ENCODE assay signal across 24 mouse cellular contexts in the genomic region with DNA sequence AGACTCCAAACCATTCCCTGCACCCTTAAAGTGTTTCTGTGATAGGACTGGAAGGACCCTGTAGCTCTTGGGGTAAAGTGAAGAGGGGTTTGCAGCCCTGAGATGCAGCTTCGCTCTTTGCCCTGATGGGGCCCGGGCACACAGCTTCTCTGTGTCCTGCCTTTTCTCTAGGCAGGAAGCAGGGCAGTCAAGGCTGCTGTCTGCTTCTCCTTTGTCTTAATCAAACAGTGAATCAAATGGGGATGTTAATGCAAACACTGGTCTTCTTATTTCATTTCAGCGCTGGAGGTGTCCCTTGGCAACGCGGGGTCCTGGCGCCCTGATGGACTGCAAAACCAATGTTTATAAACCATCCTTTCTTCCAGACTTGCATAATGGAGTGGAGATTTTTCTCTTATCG.
DNase-seq lines count a peak whose midpoint lies in the region; ATAC-seq lines count a peak whose summit lies in the region.
"Had no signal": no experiment of that assay in that cellular context is flagged by ENCODE, and none has a peak within 500 bp of the region (broad histone marks: within the 10 kb centered on the region; RNA-seq: fewer than 3 reads in every experiment).

No protein-coding gene starts in this region.

- H3K9ac ChIP-seq in hindbrain, embryonic 15.5 days: no peak overlapping the region
- no peak overlapping the region for H3K9ac ChIP-seq in hindbrain, embryonic 13.5 days
- H3K9ac ChIP-seq in midbrain, embryonic 14.5 days (replicated peaks; ENCODE audit: low read length): no peak overlapping the region
- H3K9ac ChIP-seq in midbrain, embryonic 15.5 days: no peak overlapping the region
- H3K9ac ChIP-seq: embryonic facial prominence, embryonic 12.5 days; embryonic facial prominence, embryonic 15.5 days; forebrain, embryonic 15.5 days; heart, embryonic 12.5 days; heart, embryonic 15.5 days; hindbrain, embryonic 14.5 days had no signal

- peak; percentile 9 for DNase-seq in midbrain, embryonic 14.5 days
- DNase-seq in ZHBTc4 (ENCODE audit: low read depth, low spot score): peak; percentile 23
- DNase-seq in limb, embryonic 10.5 days (ENCODE audit: low spot score): no peak
- DNase-seq: adrenal gland, postnatal 10 days; adrenal gland, postnatal 36 days; cerebellum, adult 11 months; cerebellum, adult 2 months; cerebellum, adult 9-11 months; cerebellum, postnatal 25 days; gastrocnemius, postnatal 10 days; gastrocnemius, postnatal 36 days; heart, postnatal 10 days; heart, postnatal 36 days had no signal

- no peak overlapping the region for H3K4me3 ChIP-seq in hindbrain, embryonic 15.5 days
- H3K4me3 ChIP-seq in hindbrain, embryonic 13.5 days: no peak overlapping the region
- no peak overlapping the region for H3K4me3 ChIP-seq in midbrain, embryonic 14.5 days (replicated peaks; ENCODE audit: low read depth, low read length)
- no peak overlapping the region for H3K4me3 ChIP-seq in midbrain, embryonic 15.5 days
- H3K4me3 ChIP-seq in limb, embryonic 10.5 days: no peak overlapping the region
- H3K4me3 ChIP-seq: embryonic facial prominence, embryonic 12.5 days; embryonic facial prominence, embryonic 15.5 days; forebrain, embryonic 15.5 days; heart, embryonic 12.5 days; heart, embryonic 15.5 days; hindbrain, embryonic 10.5 days had no signal

- H3K9me3 ChIP-seq in hindbrain, embryonic 15.5 days: no peaks in the 10 kb centered on the region
- no peaks in the 10 kb centered on the region for H3K9me3 ChIP-seq in hindbrain, embryonic 13.5 days
- H3K9me3 ChIP-seq in midbrain, embryonic 14.5 days (ENCODE audit: control insufficient read depth, low read length): no peaks in the 10 kb centered on the region
- H3K9me3 ChIP-seq in midbrain, embryonic 15.5 days: no peaks in the 10 kb centered on the region
- H3K9me3 ChIP-seq in limb, embryonic 10.5 days (replicated peaks): no peaks in the 10 kb centered on the region
- H3K9me3 ChIP-seq: embryonic facial prominence, embryonic 12.5 days; embryonic facial prominence, embryonic 15.5 days; forebrain, embryonic 15.5 days; heart, embryonic 12.5 days; heart, embryonic 15.5 days; hindbrain, embryonic 10.5 days had no signal

- no peak overlapping the region for H3K4me2 ChIP-seq in hindbrain, embryonic 15.5 days
- H3K4me2 ChIP-seq in hindbrain, embryonic 13.5 days: no peak overlapping the region
- no peak overlapping the region for H3K4me2 ChIP-seq in midbrain, embryonic 14.5 days (ENCODE audit: low read length)
- H3K4me2 ChIP-seq in midbrain, embryonic 15.5 days: no peak overlapping the region
- H3K4me2 ChIP-seq: embryonic facial prominence, embryonic 12.5 days; embryonic facial prominence, embryonic 15.5 days; forebrain, embryonic 15.5 days; heart, embryonic 12.5 days; heart, embryonic 15.5 days; hindbrain, embryonic 14.5 days had no signal

- WGBS in hindbrain, embryonic 15.5 days: 66% methylated on average over 7 of the region's 7 CpGs
- 68% methylated on average over 7 of the region's 7 CpGs for WGBS in hindbrain, embryonic 13.5 days
- 73% methylated on average over 7 of the region's 7 CpGs for WGBS in midbrain, embryonic 14.5 days
- WGBS in midbrain, embryonic 15.5 days: 63% methylated on average over 7 of the region's 7 CpGs
- WGBS in limb, embryonic 10.5 days: 89% methylated on average over 7 of the region's 7 CpGs

- ATAC-seq in hindbrain, embryonic 15.5 days (ENCODE audit: low FRiP score, low read depth): peak; percentile 51; the same call in 1 of the 2 replicates
- ATAC-seq in hindbrain, embryonic 13.5 days (ENCODE audit: low FRiP score): no peak
- ATAC-seq in midbrain, embryonic 14.5 days (ENCODE audit: low FRiP score, low TSS enrichment): no peak
- ATAC-seq in midbrain, embryonic 15.5 days (replicated peaks): no peak
- ATAC-seq: CD4-positive, CD25-positive, alpha-beta regulatory T cell, adult 4 months; forebrain, embryonic 15.5 days had no signal

- H3K27me3 ChIP-seq in hindbrain, embryonic 15.5 days: 0 out of 2 replicates have a peak, but pooled peaks cover 11% of the 10 kb centered on the region
- peaks cover 7% of the 10 kb centered on the region; the same call in 1 of the 2 replicates for H3K27me3 ChIP-seq in hindbrain, embryonic 13.5 days
- no peaks in the 10 kb centered on the region for H3K27me3 ChIP-seq in midbrain, embryonic 14.5 days (ENCODE audit: control insufficient read depth, insufficient read depth, low read length)
- H3K27me3 ChIP-seq in midbrain, embryonic 15.5 days (replicated peaks): peaks cover 6% of the 10 kb centered on the region; the same call in 1 of the 2 replicates
- peaks cover 23% of the 10 kb centered on the region for H3K27me3 ChIP-seq in limb, embryonic 10.5 days (ENCODE audit: low read depth, poor library complexity, severe bottlenecking)

- no peak overlapping the region for H3K27ac ChIP-seq in hindbrain, embryonic 15.5 days (replicated peaks)
- no peak overlapping the region for H3K27ac ChIP-seq in hindbrain, embryonic 13.5 days
- H3K27ac ChIP-seq in midbrain, embryonic 14.5 days (replicated peaks; ENCODE audit: low read depth, low read length): no peak overlapping the region
- no peak overlapping the region for H3K27ac ChIP-seq in midbrain, embryonic 15.5 days
- no peak overlapping the region for H3K27ac ChIP-seq in limb, embryonic 10.5 days
- H3K27ac ChIP-seq: embryonic facial prominence, embryonic 12.5 days; embryonic facial prominence, embryonic 15.5 days; forebrain, embryonic 15.5 days; heart, embryonic 15.5 days; hindbrain, embryonic 10.5 days; hindbrain, embryonic 14.5 days had no signal

- 0 out of 2 replicates have a peak, but pooled peaks cover 9% of the 10 kb centered on the region for H3K4me1 ChIP-seq in hindbrain, embryonic 15.5 days (replicated peaks)
- peaks cover 12% of the 10 kb centered on the region for H3K4me1 ChIP-seq in hindbrain, embryonic 13.5 days (replicated peaks)
- peaks cover 11% of the 10 kb centered on the region for H3K4me1 ChIP-seq in midbrain, embryonic 14.5 days (ENCODE audit: control insufficient read depth, insufficient read depth, low read length)
- H3K4me1 ChIP-seq in midbrain, embryonic 15.5 days: peaks cover 12% of the 10 kb centered on the region
- peaks cover 4% of the 10 kb centered on the region; the same call in 1 of the 2 replicates for H3K4me1 ChIP-seq in limb, embryonic 10.5 days
- H3K4me1 ChIP-seq: embryonic facial prominence, embryonic 15.5 days had no signal

- no peaks in the 10 kb centered on the region for H3K36me3 ChIP-seq in hindbrain, embryonic 15.5 days
- H3K36me3 ChIP-seq in hindbrain, embryonic 13.5 days: no peaks in the 10 kb centered on the region
- no peaks in the 10 kb centered on the region for H3K36me3 ChIP-seq in midbrain, embryonic 14.5 days (ENCODE audit: control insufficient read depth, insufficient read depth, low read length)
- H3K36me3 ChIP-seq in midbrain, embryonic 15.5 days (replicated peaks): no peaks in the 10 kb centered on the region
- H3K36me3 ChIP-seq in limb, embryonic 10.5 days: no peaks in the 10 kb centered on the region
- H3K36me3 ChIP-seq: embryonic facial prominence, embryonic 12.5 days; embryonic facial prominence, embryonic 15.5 days; forebrain, embryonic 15.5 days; heart, embryonic 12.5 days; heart, embryonic 15.5 days; hindbrain, embryonic 10.5 days had no signal
